Mouse (Mus musculus): Measurements from ENCODE around the gene Olfr492.

Olfr492 gene

GRCm38 (mm10) chr7:108323574-108323973 lies at the start of gene Olfr492:
Olfr492 (minus strand) TSS chr7:108323674.
- no peak for DNase-seq

- no peak for DNase-seq
Observed at GRCm38 (mm10) chr7:108365035-108365434, 41.6 kb upstream of the Olfr492 start, which contains the start of gene Olfr494. Olfr494 (plus strand) TSS chr7:108365335.

- no peak for DNase-seq
Observed at GRCm38 (mm10) chr7:108346879-108347278, 23.4 kb upstream of the Olfr492 start, which contains the start of gene Olfr493. Olfr493 (minus strand) TSS chr7:108346979.

GRCm38 (mm10) chr7:108313151-108313550 lies 10.3 kb downstream of the Olfr492 start, which contains the start of gene Olfr491:
Olfr491 (plus strand) TSS chr7:108313451.
- DNase-seq = no peak

- no peak for DNase-seq
Observed at GRCm38 (mm10) chr7:108288834-108289233, 34.6 kb downstream of the Olfr492 start, which contains the start of gene Olfr490. Olfr490 (minus strand) TSS chr7:108288934.

Measured in lung, adult 18-20 months (tissue).